8 mouse cellular contexts compared by ENCODE assay signal in the genomic region with DNA sequence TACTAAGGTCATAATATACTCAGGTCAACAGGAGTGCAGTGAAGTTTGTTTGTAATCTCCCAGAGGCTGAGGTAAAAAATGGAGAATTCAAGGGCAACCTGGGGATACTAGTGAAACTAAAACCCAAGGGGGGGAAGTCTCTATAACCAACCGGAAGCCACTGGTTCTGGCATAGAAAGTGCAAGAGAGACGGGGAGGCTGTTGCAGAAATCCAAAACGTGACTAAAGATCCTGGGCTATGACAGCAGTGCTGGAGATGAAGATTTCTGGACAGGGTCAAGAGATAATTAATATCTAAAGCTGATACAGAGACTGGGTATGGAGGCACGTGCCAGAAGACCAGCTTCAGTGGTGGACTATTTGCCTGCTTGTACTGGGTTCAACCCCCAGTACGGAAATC. TPM values are rescaled to one million over a fixed set of nuclear protein-coding genes. Genes with fewer than 3 reads are reported as not detected.
DNase-seq lines count a peak whose midpoint lies in the region; ATAC-seq and TF ChIP-seq lines count a peak whose summit lies in the region.

No protein-coding gene starts in this region.

- no peak for TF ChIP-seq EP300 in MEL (IDR thresholded peaks at IDR 0.05; ENCODE audit: low read depth in 1 of 2, low read length in 2 of 2)

- TF ChIP-seq POLR2A in MEL (IDR thresholded peaks at IDR 0.05; ENCODE audit: control insufficient read depth in 1 of 2, insufficient read depth in 1 of 2, low read depth in 1 of 2, low read length in 2 of 2, poor library complexity in 1 of 2), result no peak

- peak overlapping the region; percentile 88 for H3K4me2 ChIP-seq in heart, embryonic 15.5 days
- no peak overlapping the region; the same call in 1 of the 2 replicates for H3K4me2 ChIP-seq in heart, embryonic 11.5 days
- H3K4me2 ChIP-seq in hindbrain, embryonic 16.5 days (ENCODE audit: low read length), result peak overlapping the region; percentile 63; the same call in 1 of the 2 replicates
- H3K4me2 ChIP-seq in midbrain, embryonic 12.5 days (replicated peaks), result peak overlapping the region; percentile 91

- H3K4me1 ChIP-seq in heart, embryonic 15.5 days (replicated peaks), result peaks cover 27% of the 10 kb centered on the region
- H3K4me1 ChIP-seq in heart, embryonic 11.5 days (ENCODE audit: control insufficient read depth, insufficient read depth, low read length), result peaks cover 12% of the 10 kb centered on the region
- H3K4me1 ChIP-seq in MEL (ENCODE audit: control insufficient read depth in 1 of 2, insufficient read depth in 2 of 2, low read length in 2 of 2), result peaks cover 3 to 18% of the 10 kb centered on the region in 2 experiments; a peak in 2 of 4 replicates
- peaks cover 16% of the 10 kb centered on the region for H3K4me1 ChIP-seq in hindbrain, embryonic 16.5 days (ENCODE audit: control insufficient read depth, insufficient read depth, low read depth, low read length)
- peaks cover 16% of the 10 kb centered on the region for H3K4me1 ChIP-seq in midbrain, embryonic 12.5 days

- no peak for TF ChIP-seq CTCF in MEL (IDR thresholded peaks at IDR 0.05 in 2 of 3, conservative IDR thresholded peaks at IDR 0.05 in 1 of 3; ENCODE audit: control insufficient read depth in 1 of 3, insufficient read depth in 1 of 3, low read depth in 2 of 3, low read length in 3 of 3, poor library complexity in 1 of 3, severe bottlenecking in 1 of 3)

- DNase-seq in MEL (ENCODE audit: low read depth, low spot score), result no peak
- DNase-seq in adrenal gland, postnatal 25 days, result no peak
- no peak for DNase-seq in kidney, postnatal 14 days

- no peaks in the 10 kb centered on the region for H3K27me3 ChIP-seq in heart, embryonic 15.5 days
- no peaks in the 10 kb centered on the region for H3K27me3 ChIP-seq in heart, embryonic 11.5 days (ENCODE audit: control insufficient read depth, insufficient read depth, low read length)
- no peaks in the 10 kb centered on the region for H3K27me3 ChIP-seq in MEL (ENCODE audit: control insufficient read depth in 1 of 2, insufficient read depth in 2 of 2, low read length in 2 of 2)
- no peaks in the 10 kb centered on the region for H3K27me3 ChIP-seq in hindbrain, embryonic 16.5 days (replicated peaks; ENCODE audit: control insufficient read depth, insufficient read depth, low read length)
- peaks cover 6% of the 10 kb centered on the region; the same call in 1 of the 2 replicates for H3K27me3 ChIP-seq in midbrain, embryonic 12.5 days

- no peaks in the 10 kb centered on the region for H3K9me3 ChIP-seq in heart, embryonic 15.5 days (replicated peaks)
- H3K9me3 ChIP-seq in heart, embryonic 11.5 days (replicated peaks; ENCODE audit: control insufficient read depth, low read length), result no peaks in the 10 kb centered on the region
- H3K9me3 ChIP-seq in MEL (replicated peaks; ENCODE audit: insufficient read depth, low read length), result no peaks in the 10 kb centered on the region
- no peaks in the 10 kb centered on the region for H3K9me3 ChIP-seq in hindbrain, embryonic 16.5 days (ENCODE audit: control insufficient read depth, low read length)
- no peaks in the 10 kb centered on the region for H3K9me3 ChIP-seq in midbrain, embryonic 12.5 days

- H3K36me3 ChIP-seq in heart, embryonic 15.5 days, result no peaks in the 10 kb centered on the region
- H3K36me3 ChIP-seq in heart, embryonic 11.5 days (ENCODE audit: control insufficient read depth, insufficient read depth, low read length), result no peaks in the 10 kb centered on the region
- peaks cover 1 to 18% of the 10 kb centered on the region in 2 experiments for H3K36me3 ChIP-seq in MEL (ENCODE audit: control insufficient read depth in 1 of 2, insufficient read depth in 2 of 2, low read length in 2 of 2)
- no peaks in the 10 kb centered on the region for H3K36me3 ChIP-seq in hindbrain, embryonic 16.5 days (ENCODE audit: control insufficient read depth, insufficient read depth, low read length)
- H3K36me3 ChIP-seq in midbrain, embryonic 12.5 days, result 0 out of 2 replicates have a peak, but pooled peaks cover 7% of the 10 kb centered on the region

- no peak for ATAC-seq in heart, embryonic 15.5 days (replicated peaks; ENCODE audit: insufficient number of reproducible peaks, insufficient read depth, low FRiP score, low read depth)
- no peak for ATAC-seq in heart, embryonic 11.5 days (replicated peaks; ENCODE audit: insufficient number of reproducible peaks, low FRiP score, low TSS enrichment)
- ATAC-seq in hindbrain, embryonic 16.5 days, result no peak
- ATAC-seq in midbrain, embryonic 12.5 days (ENCODE audit: low FRiP score, low read depth), result no peak
- ATAC-seq in frontal cortex, adult (ENCODE audit: low TSS enrichment), result no peak

- no peak for TF ChIP-seq RAD21 in MEL (IDR thresholded peaks at IDR 0.05; ENCODE audit: low read depth, low read length)

- 50% methylated on average over 5 of the region's 5 CpGs for WGBS in heart, embryonic 15.5 days
- WGBS in heart, embryonic 11.5 days (ENCODE audit: insufficient replicate concordance), result 66% methylated on average over 5 of the region's 5 CpGs
- WGBS in hindbrain, embryonic 16.5 days, result 80% methylated on average over 5 of the region's 5 CpGs
- WGBS in midbrain, embryonic 12.5 days, result 81% methylated on average over 5 of the region's 5 CpGs

- 0 out of 2 replicates have a peak overlapping the region, but pooled peaks have one; percentile 94 for H3K4me3 ChIP-seq in heart, embryonic 15.5 days
- H3K4me3 ChIP-seq in heart, embryonic 11.5 days (ENCODE audit: low read depth, low read length), result no peak overlapping the region
- no peak overlapping the region for H3K4me3 ChIP-seq in MEL (ENCODE audit: control insufficient read depth in 1 of 2, insufficient read depth in 1 of 2, low read depth in 2 of 2, low read length in 2 of 2)
- H3K4me3 ChIP-seq in hindbrain, embryonic 16.5 days (ENCODE audit: low read length), result no peak overlapping the region
- peak overlapping the region; percentile 95 for H3K4me3 ChIP-seq in midbrain, embryonic 12.5 days

- H3K9ac ChIP-seq in heart, embryonic 15.5 days, result no peak overlapping the region
- H3K9ac ChIP-seq in heart, embryonic 11.5 days (ENCODE audit: low read depth, low read length), result no peak overlapping the region
- peak overlapping the region; percentile 9; the same call in 1 of the 2 replicates for H3K9ac ChIP-seq in MEL (ENCODE audit: control insufficient read depth, low read depth, low read length, poor library complexity, severe bottlenecking)
- H3K9ac ChIP-seq in hindbrain, embryonic 16.5 days (ENCODE audit: low read depth, low read length), result no peak overlapping the region
- no peak overlapping the region for H3K9ac ChIP-seq in midbrain, embryonic 12.5 days (replicated peaks)

- peaks cover 67% of the 10 kb centered on the region for H3K79me2 ChIP-seq in MEL (ENCODE audit: control insufficient read depth, insufficient read depth, low read length, poor library complexity)

- H3K27ac ChIP-seq in heart, embryonic 15.5 days, result no peak overlapping the region
- no peak overlapping the region for H3K27ac ChIP-seq in heart, embryonic 11.5 days (ENCODE audit: low read depth, low read length)
- no peak overlapping the region for H3K27ac ChIP-seq in MEL (ENCODE audit: control insufficient read depth, low read depth, low read length)
- no peak overlapping the region for H3K27ac ChIP-seq in hindbrain, embryonic 16.5 days (ENCODE audit: low read depth, low read length)
- no peak overlapping the region for H3K27ac ChIP-seq in midbrain, embryonic 12.5 days (replicated peaks)

TF ChIP-seq in MEL, 35 proteins besides CTCF, POLR2A, EP300 and RAD21:
- TF ChIP-seq MEF2A (IDR thresholded peaks at IDR 0.05; ENCODE audit: extremely low read depth, insufficient replicate concordance, low read depth, low read length, poor library complexity, severe bottlenecking) (no peak), USF1 (IDR thresholded peaks at IDR 0.05; ENCODE audit: low read depth, low read length) (no peak), TCF12 (IDR thresholded peaks at IDR 0.05; ENCODE audit: low read depth, low read length) (no peak), MAFK (IDR thresholded peaks at IDR 0.05; ENCODE audit: borderline replicate concordance, low read depth, low read length) (no peak), RCOR1 (IDR thresholded peaks at IDR 0.05; ENCODE audit: low read depth, low read length) (no peak), JUND (IDR thresholded peaks at IDR 0.05; ENCODE audit: low read depth, low read length) (no peak), MYB (IDR thresholded peaks at IDR 0.05; ENCODE audit: low read depth, low read length) (no peak), POLR2AphosphoS2 (IDR thresholded peaks at IDR 0.05; ENCODE audit: low read length) (no peak), ZNF384 (IDR thresholded peaks at IDR 0.05; ENCODE audit: low read depth, low read length) (no peak), TAL1 (IDR thresholded peaks at IDR 0.05; ENCODE audit: low read length) (no peak), CHD1 (IDR thresholded peaks at IDR 0.05; ENCODE audit: low read depth, low read length) (no peak), HCFC1 (IDR thresholded peaks at IDR 0.05; ENCODE audit: low read depth, low read length) (no peak)

RNA-seq across cellular contexts. Expression of a gene that starts 2.3 kb away (rescaled TPM):
- 34.9 and 39.3 TPM in 2 replicates for polyA plus RNA-seq in heart, embryonic 15.5 days (2015; fragmentation: Nextera tagmentation; extraction: Ambion mirVana)
- 43.1 and 43.5 TPM in 2 replicates for polyA plus RNA-seq in heart, embryonic 11.5 days (2014; fragmentation: Nextera tagmentation; extraction: Ambion mirVana)
- 44.6 and 49.3 TPM in 2 replicates for total RNA-seq in MEL (2012; rRNA removed)
- 10 to 100 TPM in 1 of 2 experiments, not detected in 1; 91.1 TPM for polyA plus RNA-seq in MEL (2012; ENCODE audit: insufficient read depth in 1 of 2, insufficient read length in 2 of 2, low read depth in 1 of 2, low replicate concordance in 2 of 2, missing spikeins in 1 of 2)
- polyA plus RNA-seq in hindbrain, embryonic 16.5 days (2015; fragmentation: Nextera tagmentation; extraction: Ambion mirVana), result 34.6 and 40.4 TPM in 2 replicates
- polyA plus RNA-seq in midbrain, embryonic 12.5 days (2016; fragmentation: Nextera tagmentation; extraction: Ambion mirVana), result 74.8 and 78.8 TPM in 2 replicates
- 42.3 and 43.2 TPM in 2 replicates for total RNA-seq in adrenal gland, postnatal 25 days (2021)

RNA-seq across cellular contexts. Expression of a gene that starts 6.7 kb away (rescaled TPM):
- 25.5 and 29.9 TPM in 2 replicates for polyA plus RNA-seq in heart, embryonic 15.5 days (2015; fragmentation: Nextera tagmentation; extraction: Ambion mirVana)
- polyA plus RNA-seq in heart, embryonic 11.5 days (2014; fragmentation: Nextera tagmentation; extraction: Ambion mirVana), result 36.9 and 39.8 TPM in 2 replicates
- 20.7 and 21.2 TPM in 2 replicates for total RNA-seq in MEL (2012; rRNA removed)
- 10 to 100 TPM in 1 of 2 experiments, not detected in 1; 43.7 TPM for polyA plus RNA-seq in MEL (2012; ENCODE audit: insufficient read depth in 1 of 2, insufficient read length in 2 of 2, low read depth in 1 of 2, low replicate concordance in 2 of 2, missing spikeins in 1 of 2)
- polyA plus RNA-seq in hindbrain, embryonic 16.5 days (2015; fragmentation: Nextera tagmentation; extraction: Ambion mirVana), result 32.8 and 36.3 TPM in 2 replicates
- 42.6 and 42.8 TPM in 2 replicates for polyA plus RNA-seq in midbrain, embryonic 12.5 days (2016; fragmentation: Nextera tagmentation; extraction: Ambion mirVana)
- 38.4 and 40.8 TPM in 2 replicates for total RNA-seq in adrenal gland, postnatal 25 days (2021)

Comparison
In these comparisons a context has a peak if more than half of its experiments do, and no peak if none do; other contexts are left out.
1. H3K4me3 ChIP-seq: peak in heart, embryonic 15.5 days (single experiment) and midbrain, embryonic 12.5 days (single experiment); none in heart, embryonic 11.5 days (single experiment), MEL (0 of 2) and hindbrain, embryonic 16.5 days (single experiment).